Mouse (Mus musculus) hindbrain, embryonic 12.5 days (tissue): ENCODE results near the gene Cphx1. TPM values are rescaled to one million over a fixed set of nuclear protein-coding genes. Genes with fewer than 3 reads are reported as not detected.
"Not testable (repeated sequence)": the region's sequence is repeated elsewhere in the genome, so short reads cannot be mapped to it uniquely, and the experiment has no call there.

Experiments
- ATAC-seq: fragments of 200-750 bp; cut with Nextera tagmentation; 2 replicates; pipeline ENCODE4 v1.8.0; 2017; ENCODE audit warnings: moderate TSS enrichment; ENCODE audit not compliant: low FRiP score
- H3K27ac ChIP-seq: fragments of 300-500 bp; sonication (generic); 2 replicates; pipeline ENCODE4 v1.5.1; 2016; ENCODE audit warnings: mild to moderate bottlenecking
- H3K27me3 ChIP-seq: fragments of 300-500 bp; sonication (generic); 2 replicates; pipeline ENCODE4 v1.6.1; 2016; ENCODE audit warnings: mild to moderate bottlenecking
- H3K36me3 ChIP-seq: fragments of 300-500 bp; sonication (generic); 2 replicates; pipeline ENCODE4 v1.6.1; 2016; ENCODE audit warnings: mild to moderate bottlenecking
- H3K4me1 ChIP-seq: fragments of 300-500 bp; sonication (generic); 2 replicates; pipeline ENCODE4 v1.6.1; 2016
- H3K4me2 ChIP-seq: fragments of 300-500 bp; sonication (generic); replicated peaks from 2 replicates; pipeline ENCODE4 v1.6.1; 2016; ENCODE audit warnings: mild to moderate bottlenecking
- H3K4me3 ChIP-seq: fragments of 300-500 bp; sonication (generic); 2 replicates; pipeline ENCODE4 v1.5.1; 2016; ENCODE audit warnings: mild to moderate bottlenecking
- H3K9ac ChIP-seq: fragments of 300-500 bp; sonication (generic); 2 replicates; pipeline ENCODE4 v1.6.1; 2016; ENCODE audit warnings: mild to moderate bottlenecking, moderate library complexity
- H3K9me3 ChIP-seq: fragments of 300-500 bp; sonication (generic); replicated peaks from 2 replicates; pipeline ENCODE4 v1.6.1; 2016; ENCODE audit warnings: mild to moderate bottlenecking
- WGBS: fragments of 180-500 bp; shearing (Covaris S2); methylation state at CpG from one replicate; pipeline ENCODE4 v1.1.7; 2016; 5-methylcytosine and 5-hydroxymethylcytosine counted together
- polyA plus RNA-seq: library from polyadenylated mRNA; unstranded; fragments of >200 nt; fragmentation: Nextera tagmentation; extraction: Ambion mirVana; gene quantifications from 2 replicates; pipeline ENCODE4 v1.2.1, GENCODE M21; 2016

Cphx1 gene
- not detected in 2 replicates for polyA plus RNA-seq

DNA sequence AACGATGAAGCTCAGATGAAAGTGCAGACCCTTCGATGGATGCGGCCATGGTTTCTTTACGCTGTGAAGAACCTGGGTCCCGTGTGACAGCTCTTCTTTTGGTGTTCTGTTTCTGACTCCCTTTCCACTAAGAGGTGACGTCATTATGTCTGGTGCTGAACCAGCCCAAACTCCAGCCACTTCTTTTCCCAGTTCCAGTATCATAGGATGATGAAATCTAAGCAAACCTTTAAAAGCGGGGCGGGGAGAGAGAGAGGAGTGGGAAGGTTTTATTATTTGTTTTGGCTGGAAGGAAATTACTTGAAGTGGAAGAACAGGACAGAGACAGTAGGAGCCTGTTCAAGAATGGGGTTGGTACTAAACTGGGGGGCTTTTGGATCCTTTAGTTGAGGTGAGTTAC lies at the start of gene Cphx1:
Gene Cphx1, plus strand, starts transcription at position 301 of the 400 bp plus-strand sequence.
- H3K27ac ChIP-seq, H3K9ac ChIP-seq, H3K4me3 ChIP-seq, H3K36me3 ChIP-seq, H3K4me2 ChIP-seq, H3K27me3 ChIP-seq, H3K4me1 ChIP-seq, ATAC-seq, H3K9me3 ChIP-seq: not testable (repeated sequence)
- no CpG with 5 or more reads among the region's 8 CpGs for WGBS

- not testable (repeated sequence) for H3K4me2 ChIP-seq, H3K4me1 ChIP-seq, H3K36me3 ChIP-seq, H3K9ac ChIP-seq, H3K9me3 ChIP-seq, H3K27ac ChIP-seq, ATAC-seq, H3K27me3 ChIP-seq, H3K4me3 ChIP-seq
- no CpG with 5 or more reads among the region's 3 CpGs for WGBS
Observed at GRCm38 (mm10) chr14:25894566-25894965, 43.5 kb upstream of the Cphx1 start.

GRCm38 (mm10) chr14:25895686-25896085 lies 42.4 kb upstream of the Cphx1 start:
- not testable (repeated sequence) for H3K36me3 ChIP-seq, H3K9me3 ChIP-seq, H3K9ac ChIP-seq, H3K27ac ChIP-seq, H3K4me1 ChIP-seq, H3K27me3 ChIP-seq, H3K4me2 ChIP-seq, ATAC-seq, H3K4me3 ChIP-seq
- no CpG with 5 or more reads among the region's 7 CpGs for WGBS

DNA sequence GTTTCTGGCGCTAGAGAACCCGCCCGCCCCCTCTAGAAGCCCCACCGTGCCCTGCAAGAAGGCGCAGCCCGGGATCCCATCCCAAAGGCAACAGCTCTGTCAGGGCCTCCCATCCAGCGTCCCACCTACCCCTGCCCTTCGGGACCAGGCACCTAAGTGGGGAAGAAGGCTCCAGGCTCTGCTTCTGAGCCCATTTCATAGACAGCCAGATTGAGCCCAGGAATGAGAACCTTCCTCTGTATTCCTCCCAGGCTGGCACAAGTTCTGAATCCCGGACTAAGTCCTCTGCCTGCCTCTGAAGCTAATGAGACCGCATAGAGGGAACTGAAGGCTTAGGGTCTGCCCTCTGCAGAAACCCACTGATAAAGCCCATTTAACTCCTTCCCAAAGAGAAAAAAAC lies 35.1 kb upstream of the Cphx1 start, which contains the start of gene Plac9a:
Gene Plac9a, minus strand, starts transcription at position 101 of the 400 bp plus-strand sequence.
- WGBS, result no CpG with 5 or more reads among the region's 10 CpGs
- not testable (repeated sequence) for ATAC-seq, H3K4me1 ChIP-seq, H3K36me3 ChIP-seq, H3K27me3 ChIP-seq, H3K27ac ChIP-seq, H3K4me3 ChIP-seq, H3K9ac ChIP-seq, H3K9me3 ChIP-seq, H3K4me2 ChIP-seq

- no CpG with 5 or more reads among the region's 5 CpGs for WGBS
- H3K27me3 ChIP-seq, H3K9me3 ChIP-seq, H3K27ac ChIP-seq, H3K4me1 ChIP-seq, H3K36me3 ChIP-seq, H3K9ac ChIP-seq, ATAC-seq, H3K4me2 ChIP-seq, H3K4me3 ChIP-seq: not testable (repeated sequence)
Observed at GRCm38 (mm10) chr14:25905243-25905642, 32.9 kb upstream of the Cphx1 start.

DNA sequence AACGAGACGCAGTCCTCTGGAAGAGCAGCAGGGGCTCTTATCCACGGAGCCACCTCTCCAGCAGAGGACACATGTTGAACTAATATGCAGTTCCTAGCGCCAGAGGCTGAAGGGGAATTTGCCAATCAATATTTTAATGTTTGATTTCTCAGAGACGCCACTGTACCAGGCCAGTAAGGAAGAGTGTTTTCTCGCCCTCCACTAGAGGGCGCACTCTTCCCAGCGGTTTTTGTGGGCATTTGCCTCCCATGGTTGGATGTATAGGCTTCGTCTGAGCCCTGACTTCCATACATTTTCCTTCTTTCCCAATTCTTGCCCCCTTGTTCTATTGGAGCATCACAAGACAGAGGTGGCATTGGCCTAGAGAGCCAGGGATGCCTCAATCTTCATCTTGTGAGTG lies 30.8 kb upstream of the Cphx1 start:
- not testable (repeated sequence) for H3K27ac ChIP-seq, H3K27me3 ChIP-seq, H3K36me3 ChIP-seq, ATAC-seq, H3K9ac ChIP-seq, H3K9me3 ChIP-seq, H3K4me2 ChIP-seq, H3K4me3 ChIP-seq, H3K4me1 ChIP-seq
- WGBS, result no CpG with 5 or more reads among the region's 9 CpGs

DNA sequence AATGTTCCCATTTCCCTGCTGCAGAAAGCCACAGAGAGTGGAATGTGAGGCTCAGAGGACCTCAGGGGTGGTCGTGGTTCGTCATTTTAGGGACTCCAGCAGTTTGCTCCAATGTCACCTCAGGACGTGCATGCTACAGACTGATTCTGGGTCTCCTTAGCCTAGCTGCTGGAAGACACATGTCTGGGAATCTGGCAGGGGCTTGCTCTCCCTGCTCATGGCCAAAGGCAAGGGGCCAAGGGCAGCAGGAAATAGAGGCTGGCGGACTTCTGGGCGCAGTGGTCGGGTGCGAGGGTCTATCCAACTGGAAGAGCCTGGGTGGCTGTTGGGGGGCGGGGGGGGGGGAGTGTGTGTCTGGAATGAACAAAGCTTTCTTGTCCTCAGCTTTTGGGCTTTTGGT lies 29.1 kb upstream of the Cphx1 start:
- no CpG with 5 or more reads among the region's 8 CpGs for WGBS
- H3K4me3 ChIP-seq, H3K9me3 ChIP-seq, ATAC-seq, H3K27me3 ChIP-seq, H3K4me1 ChIP-seq, H3K27ac ChIP-seq, H3K4me2 ChIP-seq, H3K36me3 ChIP-seq, H3K9ac ChIP-seq: not testable (repeated sequence)

DNA sequence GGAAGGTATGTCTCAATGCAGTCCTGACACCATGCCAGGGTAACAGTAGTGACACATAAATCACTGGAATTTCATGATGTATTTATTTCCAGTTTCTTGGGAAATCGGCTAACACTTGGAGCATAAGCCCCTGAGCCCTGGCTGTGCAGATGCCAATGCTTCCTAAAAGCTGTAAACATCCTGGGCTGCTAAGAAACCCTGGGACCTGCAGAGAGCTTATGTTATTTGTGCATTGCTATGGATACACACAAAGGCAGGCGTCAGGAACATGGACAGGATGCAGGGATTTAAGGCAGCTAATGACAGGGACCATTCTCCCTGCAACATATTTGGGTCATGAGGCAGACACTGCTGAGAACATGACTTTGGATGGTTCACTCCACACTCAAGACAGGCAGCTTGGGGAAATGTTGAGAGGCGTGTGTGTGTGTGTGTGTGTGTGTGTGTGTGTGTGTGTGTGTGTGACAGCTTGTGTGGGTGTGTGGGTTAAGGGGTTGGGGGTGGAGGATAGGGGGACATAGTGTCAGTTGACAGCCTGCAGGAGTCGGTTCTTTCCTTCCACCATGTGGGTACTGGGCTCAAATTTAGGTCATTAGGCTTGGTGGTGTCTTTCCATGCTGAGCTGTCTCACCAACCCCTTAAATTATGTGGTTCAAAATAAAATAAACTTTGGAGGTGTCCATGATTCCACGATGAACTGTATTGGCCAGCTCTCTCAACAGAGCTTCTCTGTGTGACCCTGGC lies 19.5 kb upstream of the Cphx1 start:
- WGBS, result no CpG with 5 or more reads among the region's 5 CpGs
- not testable (repeated sequence) for ATAC-seq

GRCm38 (mm10) chr14:25926814-25927561 lies 11.1 kb upstream of the Cphx1 start:
- not testable (repeated sequence) for H3K4me1 ChIP-seq, H3K4me2 ChIP-seq, H3K9me3 ChIP-seq, H3K9ac ChIP-seq, H3K27ac ChIP-seq, H3K36me3 ChIP-seq, H3K4me3 ChIP-seq, H3K27me3 ChIP-seq
- WGBS, result no CpG with 5 or more reads among the region's 44 CpGs
- peak; percentile 76 for ATAC-seq

More for the DNA sequence above, 19.5 kb upstream of the Cphx1 start:
- H3K4me2 ChIP-seq, H3K9ac ChIP-seq, H3K36me3 ChIP-seq, H3K4me1 ChIP-seq, H3K4me3 ChIP-seq, H3K27ac ChIP-seq, H3K9me3 ChIP-seq, H3K27me3 ChIP-seq: not testable (repeated sequence)

- H3K9me3 ChIP-seq, H3K36me3 ChIP-seq, H3K4me2 ChIP-seq, H3K27ac ChIP-seq, H3K4me3 ChIP-seq, H3K9ac ChIP-seq, ATAC-seq, H3K27me3 ChIP-seq, H3K4me1 ChIP-seq: not testable (repeated sequence)
- no CpG with 5 or more reads among the region's 10 CpGs for WGBS
Observed at GRCm38 (mm10) chr14:25927562-25927881, 10.6 kb upstream of the Cphx1 start, which contains the start of gene Tmem254a. TSS of gene Tmem254a (minus strand) at chr14:25927672.

DNA sequence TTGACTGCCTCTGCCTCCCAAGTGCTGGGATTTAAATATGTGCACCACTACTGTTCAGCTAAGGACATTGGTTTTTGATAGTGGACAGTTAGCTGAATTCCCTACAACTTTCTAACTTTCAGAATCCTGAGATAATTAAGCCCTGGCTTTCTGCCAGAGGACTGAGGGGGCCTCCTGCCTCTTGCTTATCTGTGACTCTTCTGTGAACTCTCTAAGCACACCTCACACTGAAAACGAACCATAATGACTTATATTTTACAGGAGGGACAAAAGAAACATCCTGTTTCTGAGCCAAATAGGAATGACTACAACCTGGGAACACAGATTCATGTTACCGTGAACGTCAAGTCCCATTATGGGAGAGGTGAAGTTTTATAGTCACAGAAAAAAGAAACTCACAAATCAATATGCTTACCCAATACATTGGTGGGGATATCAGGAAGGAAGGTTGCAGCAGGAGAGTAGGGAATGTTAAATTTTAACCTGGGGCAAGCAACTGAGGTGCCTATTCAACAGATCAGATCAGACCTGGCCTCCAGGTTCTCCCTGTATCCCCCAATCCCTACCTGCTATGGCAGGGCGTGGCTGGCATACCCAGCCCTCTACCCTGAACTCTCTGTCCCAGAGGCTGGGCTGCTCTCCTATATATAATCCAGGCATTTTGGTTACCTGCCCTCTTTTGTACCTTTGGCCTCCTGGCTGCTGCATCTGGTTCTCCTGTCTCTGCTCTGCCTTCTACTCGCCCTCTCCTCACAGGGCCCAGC lies 1.1 kb upstream of the Cphx1 start:
- not testable (repeated sequence) for H3K27ac ChIP-seq, H3K4me2 ChIP-seq, H3K36me3 ChIP-seq, H3K4me1 ChIP-seq, ATAC-seq, H3K9me3 ChIP-seq, H3K4me3 ChIP-seq, H3K27me3 ChIP-seq, H3K9ac ChIP-seq
- WGBS, result no CpG with 5 or more reads among the region's 5 CpGs

GRCm38 (mm10) chr14:25957861-25958260 lies 19.8 kb downstream of the Cphx1 start:
- not testable (repeated sequence) for H3K27ac ChIP-seq
- no CpG with 5 or more reads among the region's 3 CpGs for WGBS

More at GRCm38 (mm10) chr14:25957861-25958260, 19.8 kb downstream of the Cphx1 start:
- not testable (repeated sequence) for H3K27me3 ChIP-seq, H3K9me3 ChIP-seq, H3K4me3 ChIP-seq, H3K4me2 ChIP-seq, H3K4me1 ChIP-seq, H3K9ac ChIP-seq, ATAC-seq, H3K36me3 ChIP-seq
